Mouse (Mus musculus) ovary, adult 18-20 months (tissue): Measurements from ENCODE around the gene Spred3.
"Not testable (repeated sequence)": the region's sequence is repeated elsewhere in the genome, so short reads cannot be mapped to it uniquely, and the experiment has no call there.

Source experiments
- DNase-seq: peaks from one replicate; pipeline ENCODE4 v3.0.0; 2022; ENCODE audit warnings: low spot score, mixed read lengths

Spred3 gene

DNA sequence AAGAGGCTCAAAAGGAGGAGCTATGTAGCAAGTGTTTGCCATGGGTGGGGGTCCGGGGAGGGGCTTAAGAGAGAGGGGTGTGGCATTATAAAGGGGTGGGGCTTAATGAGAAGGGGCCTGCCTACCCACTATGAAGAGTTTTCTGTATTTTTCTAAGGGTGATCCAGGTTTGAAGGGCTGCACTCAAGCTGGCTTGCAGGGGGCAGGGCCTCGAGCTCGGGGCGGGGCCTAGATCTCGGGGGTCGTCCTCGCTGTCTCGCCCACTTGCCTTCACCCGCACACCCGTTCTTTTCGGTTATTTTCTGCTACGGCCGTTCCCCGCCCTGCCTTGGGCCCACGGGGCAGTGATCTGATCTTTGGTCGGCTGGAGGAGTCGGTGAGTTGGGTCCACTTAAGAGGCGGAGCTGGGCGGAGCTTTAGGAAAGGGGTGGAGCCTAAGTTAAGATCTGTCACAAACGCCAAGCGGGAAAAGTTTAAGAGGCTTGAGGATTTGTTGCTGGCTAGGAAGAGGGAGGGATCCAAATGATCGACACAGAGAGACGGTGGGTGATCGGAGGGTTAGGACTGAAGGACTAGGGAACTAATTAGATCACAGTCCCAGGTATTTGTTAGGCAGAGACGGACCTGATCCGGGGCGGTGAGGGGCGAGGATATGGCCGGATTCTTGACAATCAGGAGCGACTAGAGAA is at the start of gene Spred3, which contains the start of gene Ggn:
Spred3 (minus strand) TSS at position 346 of the 689 bp plus-strand sequence.
Ggn (plus strand) TSS at position 145 of the 689 bp plus-strand sequence.
- DNase-seq: peak; percentile 53

DNA sequence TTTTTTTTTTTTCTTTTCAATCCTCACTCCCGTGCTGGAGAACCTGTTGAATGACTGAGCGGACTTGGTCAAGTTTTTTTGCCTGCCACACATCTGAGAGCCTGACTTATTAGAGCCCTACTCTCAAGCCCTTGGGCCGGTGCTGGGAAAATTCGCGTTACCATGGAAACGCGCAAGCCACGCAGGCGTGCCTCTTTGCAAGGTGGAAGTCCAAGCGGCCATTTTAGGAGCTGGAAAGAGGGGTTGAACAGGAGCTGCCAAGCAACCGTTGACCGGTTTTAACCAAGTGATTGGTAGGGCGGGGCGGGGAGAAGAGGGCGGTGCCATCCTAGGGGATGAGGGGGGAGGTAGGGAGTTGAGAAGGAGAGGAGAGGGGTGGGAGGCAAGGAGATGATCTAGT is 44.6 kb upstream of the Spred3 start:
- DNase-seq: no peak

DNA sequence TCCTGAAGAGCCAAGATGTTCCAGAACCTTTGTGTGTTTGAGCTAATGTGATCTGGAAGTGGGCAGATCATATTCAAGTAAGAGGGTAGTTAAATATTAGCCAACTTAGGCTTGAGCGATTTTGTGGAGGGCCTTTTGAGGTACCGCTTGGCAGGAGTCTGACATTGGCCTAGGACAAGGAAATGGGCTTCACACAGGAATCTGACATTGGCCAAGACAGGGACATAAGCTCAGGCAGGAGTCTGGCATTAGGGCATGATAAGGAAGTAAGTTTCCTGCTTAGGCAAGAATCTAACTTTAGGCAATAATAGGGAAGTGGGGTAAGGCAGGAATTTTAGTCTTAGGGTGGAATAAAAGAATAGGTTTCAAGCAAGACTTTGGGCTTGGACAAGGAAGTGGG is 44.0 kb upstream of the Spred3 start:
- DNase-seq: no peak

DNA sequence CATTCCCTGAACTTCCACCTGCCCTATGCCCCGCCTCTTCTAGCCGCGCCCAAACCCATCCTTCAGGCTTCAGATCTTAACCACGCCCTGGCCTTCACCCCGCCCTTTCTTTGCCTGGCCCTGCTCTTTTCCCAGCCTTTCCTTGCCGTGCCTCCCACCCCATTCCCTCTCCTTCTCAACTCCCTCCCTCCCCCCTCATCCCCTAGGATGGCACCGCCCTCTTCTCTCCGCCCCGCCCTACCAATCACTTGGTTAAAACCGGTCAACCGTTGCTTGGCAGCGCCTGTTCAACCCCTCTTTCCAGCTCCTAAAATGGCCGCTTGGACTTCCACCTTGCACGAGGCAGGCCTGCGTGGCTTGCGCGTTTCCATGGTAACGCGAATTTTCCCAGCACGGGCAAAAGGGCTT is 43.5 kb upstream of the Spred3 start, which contains the start of gene Catsperg1:
Catsperg1 (minus strand) TSS at position 361 of the 408 bp plus-strand sequence.
- DNase-seq: no peak

DNA sequence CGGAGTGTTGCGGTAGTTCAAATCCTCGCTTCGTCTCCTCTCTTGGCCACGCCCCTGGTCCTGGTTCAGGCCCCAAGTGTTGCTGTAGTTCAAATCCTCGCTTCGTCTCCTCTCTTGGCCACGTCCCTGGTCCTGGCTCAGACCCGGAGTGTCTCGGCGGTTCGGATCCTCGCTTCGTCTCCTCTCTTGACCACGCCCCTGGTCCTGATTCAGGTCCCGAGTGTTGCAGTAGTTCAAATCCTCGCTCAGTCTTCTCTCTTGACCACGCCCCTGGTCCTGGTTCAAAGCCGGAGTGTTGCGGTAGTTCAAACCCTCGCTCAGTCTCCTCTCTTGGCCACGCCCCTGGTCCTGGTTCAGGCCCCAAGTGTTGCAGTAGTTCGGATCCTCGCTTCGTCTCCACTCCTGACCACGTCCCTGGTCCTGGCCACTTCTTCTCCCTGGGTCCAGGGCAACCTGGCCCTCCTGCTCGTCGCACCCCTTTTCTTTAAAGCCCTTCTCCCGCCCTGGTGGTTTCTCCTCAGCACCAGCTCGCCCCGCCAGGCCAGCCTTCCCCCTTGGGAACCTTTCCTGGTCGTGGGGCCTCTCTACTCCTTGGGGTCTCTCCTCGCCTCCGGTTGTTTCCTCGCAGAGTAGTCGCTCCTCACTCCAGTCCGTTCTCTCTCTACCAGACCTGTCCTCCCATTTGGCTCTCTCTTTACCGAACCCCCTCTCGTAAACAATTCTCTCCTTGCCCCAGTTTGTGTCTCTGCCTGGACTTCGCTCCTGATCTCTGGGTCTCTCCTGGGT is 42.8 kb upstream of the Spred3 start:
- DNase-seq: not testable (repeated sequence)

DNA sequence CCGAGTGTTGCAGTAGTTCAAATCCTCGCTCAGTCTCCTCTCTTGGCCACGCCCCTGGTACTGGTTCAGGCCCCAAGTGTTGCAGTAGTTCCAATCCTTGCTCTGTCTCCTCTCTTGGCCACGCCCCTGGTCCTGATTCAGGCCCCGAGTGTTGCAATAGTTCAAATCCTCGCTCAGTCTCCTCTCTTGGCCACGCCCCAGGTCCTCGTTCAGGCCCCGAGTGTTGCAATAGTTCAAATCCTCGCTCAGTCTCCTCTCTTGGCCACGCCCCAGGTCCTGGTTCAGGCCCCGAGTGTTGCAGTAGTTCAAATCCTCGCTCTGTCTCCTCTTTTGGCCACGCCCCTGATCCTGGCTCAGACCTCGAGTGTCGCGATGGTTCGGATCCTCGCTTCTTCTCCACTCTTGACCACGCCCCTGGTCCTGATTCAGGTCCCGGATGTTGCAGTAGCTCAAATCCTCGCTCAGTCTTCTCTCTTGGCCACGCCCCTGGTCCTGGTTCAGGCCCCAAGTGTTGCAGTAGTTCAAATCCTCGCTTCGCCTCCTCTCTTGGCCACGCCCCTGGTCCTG is 42.1 kb upstream of the Spred3 start:
- DNase-seq: no peak

DNA sequence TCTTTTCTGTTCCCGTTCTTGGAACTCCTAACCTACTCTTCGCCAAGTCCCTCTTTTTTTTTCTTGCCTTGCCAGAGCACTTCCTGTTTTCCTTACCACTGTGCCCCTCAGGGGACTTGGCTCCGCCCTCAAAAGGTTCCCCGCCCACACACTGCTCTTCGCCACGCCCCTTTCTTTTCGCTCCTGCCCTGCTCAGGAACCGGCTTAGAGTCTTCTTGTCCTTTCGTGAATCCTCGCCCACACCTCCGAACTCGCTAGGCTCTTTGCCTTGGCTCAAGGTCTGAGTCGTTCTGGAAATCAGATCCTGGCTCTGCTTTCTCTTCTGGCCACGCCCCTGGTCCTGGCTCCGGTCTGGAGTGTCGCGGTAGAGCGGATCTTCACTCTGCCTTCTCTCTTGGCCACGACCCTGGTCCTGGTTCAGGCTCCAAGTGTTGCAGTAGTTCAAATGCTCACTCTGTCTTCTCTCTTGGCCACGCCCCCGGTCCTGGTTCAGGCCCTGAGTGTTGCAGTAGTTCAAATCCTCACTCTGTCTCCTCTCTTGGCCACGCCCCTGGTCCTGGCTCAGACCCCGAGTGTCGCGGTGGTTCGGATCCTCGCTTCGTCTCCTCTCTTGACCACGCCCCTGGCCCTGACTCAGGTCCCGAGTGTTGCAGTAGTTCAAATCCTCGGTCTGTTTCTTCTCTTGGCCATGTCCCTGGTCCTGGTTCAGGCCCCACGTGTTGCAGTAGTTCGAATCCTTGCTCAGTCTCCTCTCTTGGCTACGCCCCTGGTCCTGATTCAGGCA is 41.4 kb upstream of the Spred3 start:
- peak; percentile 90 for DNase-seq

DNA sequence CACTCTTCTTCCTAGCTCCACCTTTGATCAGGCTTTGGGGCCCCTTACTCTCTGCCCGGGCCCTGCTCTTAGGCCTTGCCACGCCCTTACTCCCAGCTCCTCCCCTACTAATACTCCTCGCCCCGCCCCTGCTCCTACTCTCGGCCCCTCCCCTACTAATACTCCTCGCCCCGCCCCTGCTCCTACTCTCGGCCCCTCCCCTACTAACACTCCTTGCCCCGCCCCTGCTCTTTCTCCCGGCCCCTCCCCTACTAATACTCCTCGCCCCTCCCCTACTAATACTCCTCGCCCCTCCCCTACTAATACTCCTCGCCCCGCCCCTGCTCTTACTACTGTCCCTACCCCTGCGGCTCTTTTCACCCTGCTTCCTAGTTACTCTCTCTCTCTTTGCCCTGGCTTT is 40.8 kb upstream of the Spred3 start:
- DNase-seq: not testable (repeated sequence)

DNA sequence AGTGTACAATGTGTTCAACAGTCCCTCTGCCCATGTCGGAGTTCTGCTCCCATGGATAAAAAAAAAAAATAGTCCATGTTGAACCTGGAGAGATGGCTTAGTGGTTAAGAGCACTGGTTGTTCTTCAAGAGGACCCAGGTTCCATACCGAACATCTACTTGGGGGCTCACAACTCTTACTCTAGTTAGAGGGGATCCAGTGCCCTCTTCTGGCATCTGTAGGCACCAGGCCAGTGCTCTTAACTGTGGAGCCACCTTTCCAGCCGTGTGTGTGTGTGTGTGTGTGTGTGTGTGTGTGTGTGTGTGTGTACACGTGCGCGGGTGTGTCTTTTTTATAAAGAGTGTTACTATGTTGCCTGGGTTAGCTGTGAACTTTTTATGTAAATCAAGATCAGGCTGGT is 32.4 kb upstream of the Spred3 start:
- DNase-seq: no peak

DNA sequence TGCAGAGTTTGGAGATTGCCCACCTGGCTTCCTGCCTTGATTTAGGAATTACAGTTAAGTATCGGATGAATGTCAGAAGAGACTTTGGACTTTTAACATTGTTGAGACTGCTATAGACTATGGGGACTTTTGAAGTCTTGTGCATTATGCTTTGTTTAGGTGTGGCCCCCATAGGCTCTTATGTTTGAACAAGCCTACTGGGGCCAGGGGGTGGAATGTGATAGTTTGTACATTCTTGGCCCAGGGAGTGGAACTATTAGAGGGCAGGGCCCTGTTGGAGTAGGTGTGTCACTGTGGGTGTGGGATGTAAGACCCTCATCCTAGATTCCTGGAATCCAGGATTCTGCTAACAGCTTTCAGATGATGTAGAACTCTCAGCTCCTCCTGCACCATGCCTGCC is 24.0 kb upstream of the Spred3 start:
- not testable (repeated sequence) for DNase-seq

DNA sequence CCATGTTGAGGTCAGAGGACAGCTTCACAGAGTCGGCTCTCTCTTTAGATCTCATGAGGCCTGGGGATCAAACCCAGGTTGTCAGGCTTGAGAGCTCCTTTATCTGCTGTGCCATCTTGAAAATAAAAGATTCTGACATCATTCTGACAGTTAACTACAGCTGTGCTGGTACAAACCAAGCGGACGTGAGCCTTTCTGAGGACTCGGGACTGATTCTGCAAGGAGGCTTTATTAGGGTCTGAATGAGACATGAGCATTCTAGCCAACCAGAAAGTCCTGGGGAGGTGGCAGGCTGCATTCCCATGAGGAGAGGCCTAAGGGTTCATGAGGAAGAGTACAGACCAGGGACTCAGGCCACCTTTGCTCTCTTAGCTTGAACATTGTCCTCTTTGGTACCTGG is 11.1 kb upstream of the Spred3 start:
- not testable (repeated sequence) for DNase-seq

DNA sequence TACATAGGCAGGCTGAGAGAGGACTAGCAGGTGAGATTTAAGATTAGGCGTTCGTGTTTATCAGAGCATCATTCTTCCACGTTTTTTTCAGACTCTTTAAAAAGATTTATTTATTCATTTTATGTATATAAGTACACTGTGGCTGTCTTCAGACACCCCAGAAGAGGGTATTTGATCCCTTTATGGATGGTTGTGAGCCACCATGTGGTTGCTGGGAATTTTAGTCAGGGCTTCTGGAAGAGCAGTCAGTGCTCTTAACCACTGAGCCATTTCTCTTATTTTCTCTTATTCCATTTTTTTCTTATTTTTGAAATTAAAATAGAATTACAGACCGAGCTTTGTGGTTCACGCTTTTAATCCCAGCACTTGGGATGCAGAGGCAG is 10.6 kb upstream of the Spred3 start:
- no peak for DNase-seq

DNA sequence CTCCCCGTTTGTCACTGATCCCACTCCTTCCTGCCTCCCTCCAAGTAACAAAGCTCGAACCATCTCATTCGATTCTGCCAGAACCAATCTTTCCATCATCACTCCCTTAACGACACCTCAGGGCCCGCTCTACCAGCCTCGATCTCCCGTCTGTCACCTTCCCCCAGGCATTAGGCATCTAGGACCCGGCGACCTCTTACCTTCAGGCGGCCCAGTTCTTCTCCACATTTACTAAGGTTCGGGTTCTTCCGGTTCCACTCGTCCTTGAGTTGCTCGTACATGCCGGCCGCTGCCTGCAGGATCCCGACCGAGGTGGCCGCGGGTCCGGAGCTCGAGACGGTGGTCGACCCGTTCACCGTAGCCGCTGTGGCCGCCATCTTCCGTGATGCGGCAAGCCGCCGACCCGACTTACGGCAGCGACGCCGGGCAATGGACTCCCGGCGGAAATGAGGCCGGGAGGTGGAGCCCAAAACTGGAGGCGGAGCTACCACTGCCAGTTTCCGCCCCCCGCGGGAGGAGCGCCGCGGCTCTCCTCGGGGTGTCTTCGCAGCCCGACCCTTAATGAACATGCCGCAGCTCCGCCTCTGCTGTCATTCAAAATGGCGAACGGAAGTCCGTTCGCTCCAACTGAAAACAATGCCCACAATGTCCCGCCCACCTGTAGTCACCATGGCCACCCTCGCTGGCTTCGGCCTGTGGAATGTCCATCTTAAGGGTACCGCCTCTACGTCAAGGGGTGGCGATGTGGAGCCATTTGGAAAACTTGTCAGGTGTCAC is 10.1 kb upstream of the Spred3 start, which contains the start of gene Psmd8:
Psmd8 (minus strand) TSS at position 625 of the 777 bp plus-strand sequence.
- peak; percentile 98 for DNase-seq

DNA sequence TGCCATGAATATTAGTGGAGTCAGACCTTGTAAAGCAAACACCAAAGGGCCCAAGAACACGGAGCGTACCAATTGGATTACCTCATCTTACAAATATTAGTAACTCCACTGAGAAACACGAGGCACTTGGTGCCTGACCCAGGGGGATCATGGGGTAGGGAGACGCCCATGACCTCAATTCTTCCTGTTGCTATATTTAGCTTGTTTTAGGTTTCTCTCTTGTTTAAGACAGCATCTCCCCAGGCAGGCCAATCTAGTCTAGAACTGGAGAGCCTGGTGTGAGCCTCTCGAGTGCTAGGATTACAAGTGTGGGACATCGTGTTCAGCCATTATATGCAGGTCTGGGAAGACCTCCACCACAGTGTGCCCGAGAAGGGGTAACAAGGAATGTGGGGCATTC is 9.1 kb upstream of the Spred3 start:
- DNase-seq: no peak

DNA sequence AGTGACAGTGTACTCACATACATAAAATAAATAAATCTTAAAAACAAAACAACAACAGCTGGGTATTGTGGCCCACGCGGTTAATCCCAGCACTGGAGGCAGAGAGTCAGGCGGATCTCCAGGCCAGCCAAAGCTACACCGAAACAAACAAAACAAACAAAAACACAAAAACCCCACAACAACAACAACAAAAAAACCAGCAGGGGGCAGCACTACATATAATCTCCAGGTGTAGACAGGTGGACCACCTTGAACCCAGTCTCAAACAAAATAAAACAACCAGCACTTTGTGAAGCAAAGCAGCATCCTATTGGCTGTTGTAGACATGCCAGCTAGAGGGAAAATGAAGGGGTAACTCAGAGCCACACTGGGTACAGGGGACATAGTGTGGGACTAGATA is 7.9 kb upstream of the Spred3 start:
- DNase-seq: no peak

DNA sequence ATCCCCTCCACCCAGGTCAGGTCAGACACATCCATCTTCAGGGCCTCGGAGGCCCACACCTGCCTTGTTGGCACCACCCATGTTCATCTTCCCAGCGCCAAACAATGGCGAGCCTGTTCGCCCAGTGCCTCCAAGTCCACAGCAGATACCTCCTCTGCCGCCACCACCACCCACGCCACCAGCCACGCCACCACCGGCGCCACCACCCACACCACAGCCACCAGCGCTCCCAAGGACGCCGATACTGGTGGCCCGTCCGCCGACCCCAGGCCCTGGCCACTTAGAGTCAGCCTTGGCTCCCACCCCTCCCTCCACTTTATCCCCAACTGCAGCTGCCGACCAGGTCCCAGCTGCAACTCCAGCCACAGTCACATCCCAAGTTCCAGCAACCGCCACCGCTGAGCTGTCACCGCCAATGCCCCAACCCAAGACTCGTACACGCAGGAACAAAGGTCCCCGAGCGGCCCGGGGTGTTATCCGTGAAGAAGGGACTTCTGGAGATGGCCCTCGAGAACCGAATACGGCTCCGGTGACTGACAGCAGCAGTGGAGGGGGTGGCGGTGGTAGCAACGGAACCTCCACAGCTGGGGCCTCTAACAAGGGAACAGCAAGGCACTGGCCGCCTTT is 2.3 kb upstream of the Spred3 start:
- DNase-seq: no peak

DNA sequence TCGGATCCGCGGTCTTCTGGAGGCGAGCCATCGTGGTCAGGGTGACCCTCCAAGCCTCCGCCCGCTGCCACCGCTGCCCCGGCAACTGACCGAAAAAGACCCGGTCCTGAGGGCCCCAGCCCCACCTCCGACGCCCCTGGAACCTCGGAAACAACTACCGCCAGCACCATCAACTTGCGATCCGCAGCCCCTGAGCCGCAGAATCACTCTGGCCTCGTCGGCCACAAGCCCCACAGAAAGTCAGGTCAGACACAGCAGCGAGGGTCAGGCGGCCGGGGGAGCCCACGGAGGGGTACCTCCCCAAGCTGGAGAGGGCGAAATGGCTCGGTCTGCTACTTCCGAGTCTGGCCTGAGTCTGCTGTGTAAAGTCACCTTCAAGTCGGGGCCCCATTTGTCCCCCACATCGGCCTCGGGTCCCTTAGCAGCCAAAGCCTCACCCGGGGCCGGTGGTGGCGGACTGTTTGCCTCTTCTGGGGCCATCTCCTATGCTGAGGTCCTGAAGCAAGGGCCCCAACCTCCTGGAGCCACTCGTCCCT is 1.4 kb upstream of the Spred3 start:
- no peak for DNase-seq

DNA sequence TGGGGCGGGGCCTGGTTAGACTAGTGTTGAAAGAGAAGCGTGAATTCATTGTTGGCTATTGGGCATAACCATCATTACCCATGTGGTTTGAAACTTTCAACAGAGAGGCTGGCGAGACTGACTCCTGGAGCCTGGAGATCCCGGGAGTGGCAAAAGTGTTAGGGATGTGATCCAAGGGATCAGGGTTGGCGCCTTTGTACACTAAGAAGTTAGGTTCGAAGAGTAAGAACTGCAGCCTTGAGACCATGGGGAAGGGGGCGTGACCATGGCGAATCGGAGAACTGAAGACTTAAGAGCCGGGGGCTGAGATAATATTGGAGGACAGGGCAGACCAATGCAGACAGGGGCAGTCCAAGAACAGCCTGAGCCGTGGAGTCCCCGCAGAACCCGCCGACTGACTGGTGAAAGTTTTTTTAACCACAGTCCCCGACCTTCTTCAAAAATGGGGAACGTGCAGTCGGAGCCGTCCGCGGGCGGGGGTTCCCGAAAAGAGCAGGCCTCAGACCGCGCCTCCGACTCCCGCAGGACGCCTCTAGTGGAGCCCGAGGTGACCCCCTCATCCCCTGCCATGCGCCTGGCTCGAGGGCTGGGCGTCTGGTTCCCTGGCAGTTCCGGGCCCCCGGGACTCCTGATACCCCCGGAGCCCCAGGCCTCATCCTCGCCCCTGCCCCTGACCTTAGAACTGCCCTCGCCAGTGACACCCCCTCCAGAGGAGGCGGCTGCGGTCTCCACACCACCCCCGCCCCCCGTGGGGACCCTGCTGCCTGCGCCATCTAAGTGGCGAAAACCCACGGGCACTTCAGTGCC is 747 bp upstream of the Spred3 start:
- no peak for DNase-seq

DNA sequence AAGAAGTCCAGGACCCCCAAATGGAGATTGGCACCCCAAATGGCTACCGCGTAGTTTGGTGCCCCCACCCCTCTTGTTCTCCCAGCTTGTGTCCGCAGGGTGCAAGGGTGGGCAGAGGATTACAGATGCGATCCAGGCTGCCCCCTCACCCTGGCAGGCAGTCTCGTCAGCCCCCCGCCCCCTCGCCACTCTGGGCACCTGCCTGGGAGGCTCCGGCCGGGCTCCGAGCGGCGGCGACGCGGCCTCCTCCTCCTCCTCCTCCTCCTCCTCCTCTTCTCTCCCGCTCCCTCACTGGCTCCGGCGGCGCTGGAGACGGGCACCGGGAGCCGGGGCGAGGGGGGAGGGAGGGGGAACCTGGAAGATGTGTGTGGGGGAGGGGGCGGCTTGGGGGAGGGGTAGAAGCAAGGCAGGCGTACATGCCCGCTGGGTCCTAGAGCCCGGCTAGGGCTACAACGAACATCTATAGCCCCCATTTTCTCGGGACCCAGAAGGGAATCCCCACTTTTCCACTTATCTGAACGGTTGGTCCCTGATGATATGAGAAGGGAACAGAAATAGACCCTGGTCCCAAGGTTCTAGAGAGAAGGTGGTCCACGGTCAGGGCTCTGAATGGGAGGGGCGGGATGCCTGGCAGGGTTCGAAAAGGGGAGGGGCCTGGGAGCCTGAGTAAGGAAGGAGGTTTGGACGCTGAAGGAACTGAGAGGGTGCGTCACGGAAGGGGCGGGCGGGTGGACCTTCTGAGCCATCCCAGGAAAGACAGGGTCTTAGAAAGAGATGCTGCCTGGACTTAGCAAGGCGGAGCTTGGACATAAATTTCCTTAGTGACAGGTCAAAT is 763 bp downstream of the Spred3 start:
- DNase-seq: peak; percentile 72
